ENCODE assay signal across 14 mouse cellular contexts in genomic region chr14:57509554-57509953, GRCm38 (mm10). TPM values are rescaled to one million over a fixed set of nuclear protein-coding genes. Genes with fewer than 3 reads are reported as not detected.
DNase-seq lines count a peak whose midpoint lies in the region; ATAC-seq and TF ChIP-seq lines count a peak whose summit lies in the region.
"Had no signal": no experiment of that assay in that cellular context is flagged by ENCODE, and none has a peak within 500 bp of the region (broad histone marks: within the 10 kb centered on the region; RNA-seq: fewer than 3 reads in every experiment).

No protein-coding gene starts in this region.

- peak; percentile 17 for DNase-seq in heart, postnatal 4 days
- no peak for DNase-seq in heart, adult 11 months
- DNase-seq in right cerebral cortex, postnatal 14 days: peak; percentile 15
- DNase-seq in right cerebral cortex, adult 2 months (ENCODE audit: low spot score in 2 of 2): no peak
- DNase-seq in limb, embryonic 14.5 days (ENCODE audit: low spot score): peak; percentile 48
- DNase-seq in embryo, embryonic 10 days (ENCODE audit: low spot score): no peak
- no peak for DNase-seq in cerebellum, adult 11 months
- DNase-seq: adrenal gland, adult 8-10 months; cerebellum, postnatal 25 days; gastrocnemius, postnatal 36 days; retina, postnatal 1 day had no signal

- no peak overlapping the region for H3K4me3 ChIP-seq in limb, embryonic 14.5 days (replicated peaks; ENCODE audit: low read length)
- no peak overlapping the region for H3K4me3 ChIP-seq in stomach, embryonic 15.5 days (replicated peaks)
- H3K4me3 ChIP-seq: kidney, embryonic 15.5 days; megakaryocyte, embryonic 14.5 days had no signal

- no peaks in the 10 kb centered on the region for H3K9me3 ChIP-seq in limb, embryonic 14.5 days (ENCODE audit: control insufficient read depth, low read length)
- no peaks in the 10 kb centered on the region for H3K9me3 ChIP-seq in stomach, embryonic 15.5 days
- H3K9me3 ChIP-seq: kidney, embryonic 15.5 days; megakaryocyte, embryonic 14.5 days had no signal

- ATAC-seq in limb, embryonic 14.5 days (ENCODE audit: low FRiP score, low read depth): peak; percentile 79
- ATAC-seq in stomach, embryonic 15.5 days (ENCODE audit: insufficient read depth, low FRiP score, low read depth): peak; percentile 60; the same call in 1 of the 2 replicates

- WGBS in limb, embryonic 14.5 days: 52% methylated on average over 6 of the region's 6 CpGs
- 48% methylated on average over 6 of the region's 6 CpGs for WGBS in stomach, embryonic 15.5 days

- H3K27me3 ChIP-seq in limb, embryonic 14.5 days (ENCODE audit: control insufficient read depth, insufficient read depth, low read length): no peaks in the 10 kb centered on the region
- no peaks in the 10 kb centered on the region for H3K27me3 ChIP-seq in stomach, embryonic 15.5 days (replicated peaks)
- H3K27me3 ChIP-seq: kidney, embryonic 15.5 days had no signal

- no peak overlapping the region for H3K9ac ChIP-seq in limb, embryonic 14.5 days (ENCODE audit: low read depth, low read length, severe bottlenecking)
- H3K9ac ChIP-seq in stomach, embryonic 15.5 days: no peak overlapping the region
- H3K9ac ChIP-seq: kidney, embryonic 15.5 days had no signal

- peak overlapping the region; percentile 77 for H3K27ac ChIP-seq in limb, embryonic 14.5 days (replicated peaks; ENCODE audit: low read depth, low read length)
- H3K27ac ChIP-seq in stomach, embryonic 15.5 days: no peak overlapping the region
- H3K27ac ChIP-seq: kidney, embryonic 15.5 days had no signal

- no peak for TF ChIP-seq POLR2A in limb, embryonic 14.5 days (IDR thresholded peaks at IDR 0.05; ENCODE audit: borderline replicate concordance, extremely low read depth, insufficient read depth, insufficient read length)

- no peaks in the 10 kb centered on the region for H3K36me3 ChIP-seq in limb, embryonic 14.5 days (ENCODE audit: control insufficient read depth, insufficient read depth, low read length)
- H3K36me3 ChIP-seq in stomach, embryonic 15.5 days: no peaks in the 10 kb centered on the region
- H3K36me3 ChIP-seq: kidney, embryonic 15.5 days had no signal

- H3K4me2 ChIP-seq in limb, embryonic 14.5 days (replicated peaks; ENCODE audit: low read depth, low read length, severe bottlenecking): no peak overlapping the region
- H3K4me2 ChIP-seq in stomach, embryonic 15.5 days: no peak overlapping the region
- H3K4me2 ChIP-seq: kidney, embryonic 15.5 days had no signal

- no peaks in the 10 kb centered on the region for H3K4me1 ChIP-seq in limb, embryonic 14.5 days (ENCODE audit: control insufficient read depth, insufficient read depth, low read length)
- H3K4me1 ChIP-seq in stomach, embryonic 15.5 days: no peaks in the 10 kb centered on the region
- H3K4me1 ChIP-seq: kidney, embryonic 15.5 days; megakaryocyte, embryonic 14.5 days had no signal

RNA-seq across cellular contexts. Expression of gene Il17d, which starts 15.0 kb away (rescaled TPM):
- 1 to 10 TPM; 5.6 to 7.0 TPM for total RNA-seq in heart, postnatal 4 days (2021)
- polyA plus RNA-seq in limb, embryonic 14.5 days (2012; rRNA removed): 41.0 and 68.8 TPM in 2 replicates
- polyA plus RNA-seq in limb, embryonic 14.5 days (2014; fragmentation: Nextera tagmentation; extraction: Ambion mirVana): 6.9 and 8.1 TPM in 2 replicates
- 8.1 and 9.0 TPM in 2 replicates for polyA plus RNA-seq in stomach, embryonic 15.5 days (2015; fragmentation: Nextera tagmentation; extraction: Ambion mirVana)

Comparison
In these comparisons a context has a peak if more than half of its experiments do, and no peak if none do; other contexts are left out.
1. DNase-seq: peak in heart, postnatal 4 days (single experiment), right cerebral cortex, postnatal 14 days (single experiment) and limb, embryonic 14.5 days (single experiment); none in heart, adult 11 months (single experiment), right cerebral cortex, adult 2 months (0 of 2), embryo, embryonic 10 days (single experiment) and cerebellum, adult 11 months (single experiment).